Mouse (Mus musculus) C2C12 (cell line): ENCODE results near the gene Hlcs. TPM values are rescaled to one million over a fixed set of nuclear protein-coding genes. Genes with fewer than 3 reads are reported as not detected.

Experiments
- H3K27me3 ChIP-seq: one replicate; pipeline ENCODE4 v1.6.1; 2011; ENCODE audit not compliant: control insufficient read depth, insufficient read depth, insufficient read length
- H3K36me3 ChIP-seq: one replicate; pipeline ENCODE4 v1.6.1; 2011; ENCODE audit not compliant: control insufficient read depth, insufficient read depth
- H3K4me3 ChIP-seq: one replicate; pipeline ENCODE4 v1.5.1; 2011; ENCODE audit warnings: mild to moderate bottlenecking, control low read depth; ENCODE audit not compliant: poor library complexity, insufficient read depth, severe bottlenecking
- H3K79me2 ChIP-seq: one replicate; pipeline ENCODE4 v1.6.1; 2011; ENCODE audit not compliant: control insufficient read depth, insufficient read depth
- H3K79me3 ChIP-seq: one replicate; pipeline ENCODE4 v1.6.1; 2011; ENCODE audit warnings: low read depth, control low read depth
- H3ac ChIP-seq: one replicate; pipeline ENCODE3; 2011; ENCODE audit warnings: low read depth; ENCODE audit not compliant: control insufficient read depth, insufficient read length
- CEBPB ChIP-seq: IDR thresholded peaks from one replicate; pipeline ENCODE4 v1.6.1; 2011; ENCODE audit warnings: low read depth, mild to moderate bottlenecking, control low read depth, moderate library complexity
- CTCF ChIP-seq: IDR thresholded peaks from one replicate; pipeline ENCODE4 v1.5.1; 2011; ENCODE audit not compliant: control insufficient read depth, insufficient read depth, insufficient read length
- FOSL1 ChIP-seq: IDR thresholded peaks from one replicate; pipeline ENCODE4 v1.8.0; 2011; ENCODE audit warnings: mild to moderate bottlenecking, low read length; ENCODE audit not compliant: poor library complexity, insufficient read depth, severe bottlenecking
- MAX ChIP-seq: IDR thresholded peaks from one replicate; pipeline ENCODE4 v1.6.1; 2011; ENCODE audit warnings: mild to moderate bottlenecking, control low read depth
- MYOD1 ChIP-seq: IDR thresholded peaks from one replicate; pipeline ENCODE4 v1.6.1; 2011; ENCODE audit warnings: low read depth; ENCODE audit not compliant: control insufficient read depth, insufficient read length
- MYOG ChIP-seq: IDR thresholded peaks from one replicate; pipeline ENCODE4 v1.6.1; 2011; ENCODE audit not compliant: control insufficient read depth, insufficient read length; ENCODE audit errors: extremely low read depth
- USF1 ChIP-seq: IDR thresholded peaks from one replicate; pipeline ENCODE4 v1.6.1; 2011; ENCODE audit warnings: low read depth, mild to moderate bottlenecking, control low read depth, moderate library complexity
- polyA plus RNA-seq: library from polyadenylated mRNA; unstranded; fragments of >200 nt; fragmentation: generic; extraction: Trizol; gene quantifications from one replicate; pipeline ENCODE4 v1.2.1, GENCODE M21; 2012; ENCODE audit warnings: missing spikeins

Hlcs gene
- polyA plus RNA-seq, 1 experiment = 1.7 TPM

DNA sequence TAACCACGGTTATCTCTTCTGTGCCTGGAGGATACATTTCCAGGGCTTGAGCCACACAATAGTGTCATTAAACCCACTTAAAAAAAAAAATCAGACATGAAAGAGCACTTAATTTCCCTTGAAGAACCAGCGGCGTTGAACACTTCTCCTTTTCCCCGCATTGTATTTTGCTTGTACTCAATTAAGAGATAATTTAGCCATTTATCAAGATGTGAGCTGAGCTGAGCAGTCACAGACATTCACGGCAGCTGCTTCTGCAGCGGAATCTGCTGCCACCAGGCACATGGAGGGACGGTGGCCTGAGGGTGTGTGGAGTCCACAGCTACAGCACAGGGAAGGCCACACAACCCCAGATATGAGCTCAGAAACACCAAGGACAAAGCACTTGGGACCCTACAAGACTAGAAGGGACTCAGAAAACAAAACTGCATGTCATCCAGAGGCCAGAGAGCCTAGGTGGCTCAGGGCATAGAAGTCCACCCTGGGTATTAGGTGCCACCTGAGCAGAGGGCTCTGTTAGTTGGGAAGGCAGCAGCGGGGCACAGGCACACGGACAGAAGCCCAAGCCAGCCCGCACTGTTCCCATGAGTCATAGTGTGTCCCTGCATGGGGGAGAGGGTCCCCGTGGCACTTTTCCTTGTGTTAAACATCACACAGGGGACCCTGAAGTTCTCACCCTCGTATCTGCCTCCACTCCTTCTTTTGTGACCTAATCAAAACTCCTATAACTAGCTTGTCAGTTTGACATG is 133.1 kb downstream of the Hlcs start:
- Histone ChIP-seq H3K27me3 (no peaks in the 10 kb centered on the region), H3K79me3 (no peaks in the 10 kb centered on the region), H3K36me3 (no peaks in the 10 kb centered on the region), H3K4me3 (no peak overlapping the region), H3K79me2 (no peaks in the 10 kb centered on the region), H3ac (no peak overlapping the region)
- no peak for TF ChIP-seq MAX
- TF ChIP-seq USF1 = no peak
- no peak for TF ChIP-seq CEBPB
- TF ChIP-seq MYOG = no peak
- no peak for TF ChIP-seq MYOD1

DNA sequence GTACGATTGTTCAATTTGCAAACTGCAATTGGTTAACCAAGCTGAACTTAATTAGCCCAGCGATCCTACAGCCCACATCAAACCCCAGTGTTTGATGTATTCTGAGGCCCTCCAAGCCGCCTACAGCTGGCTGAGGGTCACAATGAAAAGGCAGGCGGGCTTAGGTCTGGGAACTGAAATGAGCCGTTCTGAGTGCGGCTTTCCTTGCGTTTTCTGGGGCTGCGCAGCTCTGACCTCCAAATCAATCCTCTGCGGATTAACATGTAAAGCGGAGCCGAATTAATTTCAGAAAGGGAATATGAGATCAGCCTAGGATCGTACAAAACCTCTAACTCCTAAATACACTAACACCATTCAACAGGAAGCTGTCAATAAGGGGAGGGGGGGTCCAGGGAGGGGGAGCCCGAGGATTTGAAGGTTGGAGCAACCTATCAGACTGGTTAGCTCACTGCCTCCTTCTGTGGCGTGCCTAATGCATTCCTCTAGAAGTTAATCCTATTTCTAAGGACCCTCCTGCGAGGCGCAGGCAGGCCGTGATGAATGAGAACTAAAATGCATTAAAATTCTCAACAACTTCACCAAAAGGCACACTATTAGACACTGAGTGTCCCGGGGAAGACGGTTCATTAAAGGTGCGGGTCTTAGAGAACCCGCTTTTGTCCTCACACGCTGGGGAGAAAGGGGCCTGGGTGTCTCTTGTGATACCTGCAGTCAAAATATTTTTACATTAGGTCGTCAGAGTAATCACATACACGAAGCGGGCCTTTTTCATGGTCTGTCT is 133.8 kb downstream of the Hlcs start:
- Histone ChIP-seq H3K27me3 (no peaks in the 10 kb centered on the region), H3K79me3 (no peaks in the 10 kb centered on the region), H3ac (no peak overlapping the region), H3K36me3 (no peaks in the 10 kb centered on the region), H3K4me3 (no peak overlapping the region), H3K79me2 (no peaks in the 10 kb centered on the region)
- TF ChIP-seq MAX = no peak
- no peak for TF ChIP-seq FOSL1
- TF ChIP-seq USF1 = no peak
- no peak for TF ChIP-seq MYOD1
- TF ChIP-seq MYOG = no peak
- no peak for TF ChIP-seq CEBPB
- TF ChIP-seq CTCF = no peak

DNA sequence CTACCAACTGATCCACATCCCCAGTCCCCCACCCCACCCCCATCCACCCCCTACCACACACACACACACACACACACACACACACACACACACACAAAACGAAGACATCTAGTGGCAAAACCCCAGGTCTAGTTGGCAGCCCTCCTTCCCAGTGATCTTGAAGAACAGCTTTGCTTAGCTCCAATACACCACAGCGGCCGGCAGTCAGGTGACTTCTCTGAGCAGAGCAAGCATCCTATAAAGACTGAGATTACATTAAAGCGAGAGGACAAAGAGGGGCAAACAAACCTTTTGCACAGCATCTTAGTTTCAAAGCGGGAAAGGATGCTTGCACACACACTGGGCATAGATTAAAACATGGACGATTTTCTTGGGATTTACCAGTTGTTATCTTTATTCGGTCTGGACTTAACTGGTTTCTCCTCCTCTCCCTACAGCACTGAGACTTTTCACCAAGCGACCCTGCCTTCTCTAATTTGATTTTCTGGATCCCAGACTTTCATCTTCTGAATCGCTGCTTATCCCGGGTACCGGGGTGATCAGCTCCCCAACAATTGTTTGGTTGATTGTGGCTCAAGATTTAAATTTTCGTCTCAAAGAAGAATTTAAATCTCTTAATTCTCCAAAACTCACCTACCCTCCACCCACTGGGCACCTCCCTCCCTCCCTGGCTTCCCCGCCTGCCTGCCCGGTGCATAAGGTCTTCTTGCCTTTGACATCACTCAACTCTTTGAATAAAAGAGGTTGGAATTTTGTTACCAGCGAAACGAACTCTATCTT is 134.7 kb downstream of the Hlcs start:
- no peak overlapping the region for H3K4me3 ChIP-seq
- no peak overlapping the region for H3ac ChIP-seq
- no peaks in the 10 kb centered on the region for H3K27me3 ChIP-seq
- H3K79me3 ChIP-seq = no peaks in the 10 kb centered on the region
- H3K79me2 ChIP-seq = no peaks in the 10 kb centered on the region
- H3K36me3 ChIP-seq = no peaks in the 10 kb centered on the region
- TF ChIP-seq CTCF (no peak), CEBPB (no peak), FOSL1 (no peak), MYOG (no peak), MYOD1 (no peak), MAX (no peak), USF1 (no peak)

DNA sequence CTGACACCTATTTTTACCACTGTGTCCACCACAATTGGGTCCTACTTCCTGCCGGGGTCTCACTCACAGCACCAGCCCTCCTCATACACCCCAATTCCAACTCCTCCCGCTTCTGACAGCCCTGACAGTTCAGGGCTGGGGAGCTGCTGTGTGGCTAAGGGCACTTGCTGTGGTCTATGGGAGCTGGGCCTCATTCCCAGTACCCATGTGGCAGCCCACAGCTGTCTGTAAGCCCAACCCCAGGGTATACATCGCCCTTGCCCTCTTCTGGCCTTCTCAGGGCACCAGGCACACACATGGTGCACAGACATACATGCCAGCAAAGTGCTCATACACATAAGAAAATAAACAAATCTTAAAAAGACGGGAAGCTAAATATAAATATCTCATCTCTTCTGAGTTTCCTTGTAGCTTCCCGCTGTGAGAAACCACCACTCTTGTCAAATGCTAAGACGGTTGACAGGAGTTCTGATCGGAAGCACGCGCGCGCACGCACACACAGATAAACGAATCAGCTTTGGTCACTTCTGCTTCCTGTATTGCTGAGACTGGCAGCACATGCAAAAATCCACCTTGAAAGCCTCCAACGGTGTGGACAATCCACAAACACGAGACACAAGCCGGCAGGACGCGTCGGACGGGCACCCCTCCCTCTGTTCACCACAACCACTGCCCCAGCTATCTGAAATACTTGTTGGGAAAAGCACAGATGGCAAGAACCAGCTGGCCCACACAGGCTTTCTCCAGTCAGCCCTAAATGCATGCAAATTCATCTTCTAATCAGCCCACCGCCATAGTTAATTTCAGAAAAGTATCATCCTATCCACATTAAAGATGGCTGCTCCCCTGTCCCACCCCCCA is 136.1 kb downstream of the Hlcs start:
- no peak overlapping the region for H3K4me3 ChIP-seq
- no peaks in the 10 kb centered on the region for H3K79me3 ChIP-seq
- H3K27me3 ChIP-seq = no peaks in the 10 kb centered on the region
- TF ChIP-seq MYOD1 (no peak), FOSL1 (no peak), USF1 (no peak), CTCF (no peak), MYOG (no peak), CEBPB (no peak)
- H3K79me2 ChIP-seq = no peaks in the 10 kb centered on the region
- no peak overlapping the region for H3ac ChIP-seq
- H3K36me3 ChIP-seq = no peaks in the 10 kb centered on the region
